Mouse (Mus musculus): ENCODE measurements around the gene Elavl1. TPM values are rescaled to one million over a fixed set of nuclear protein-coding genes. Genes with fewer than 3 reads are reported as not detected.

Gene Elavl1
- polyA plus RNA-seq, 1 experiment = 28.2 TPM

DNA sequence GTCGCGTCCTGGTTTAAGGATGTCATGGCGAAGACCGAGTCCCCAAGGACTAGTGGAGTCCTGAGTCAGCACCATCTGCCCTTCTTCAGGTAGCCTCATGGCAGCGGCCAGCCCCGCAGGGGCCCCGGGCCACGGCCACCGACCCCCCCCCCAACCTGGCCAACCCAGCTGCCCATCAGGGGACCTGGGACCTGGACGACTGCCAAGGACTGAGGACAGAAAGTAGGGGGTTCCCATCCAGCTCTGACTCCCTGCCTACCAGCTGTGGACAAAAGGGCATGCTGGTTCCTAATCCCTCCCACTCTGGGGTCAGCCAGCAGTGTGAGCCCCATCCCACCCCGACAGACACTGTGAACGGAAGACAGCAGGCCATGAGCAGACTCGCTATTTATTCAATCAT lies 79.5 kb downstream of the Elavl1 start:
- peaks cover 14% of the 10 kb centered on the region for H3K4me1 ChIP-seq (ENCODE audit: control insufficient read depth, insufficient read depth, low read length)
- H3K4me3 ChIP-seq (ENCODE audit: control insufficient read depth, low read depth, low read length) = no peak overlapping the region
- no peak overlapping the region for H3K27ac ChIP-seq (ENCODE audit: control insufficient read depth, insufficient read depth, low read depth, low read length)
- no peaks in the 10 kb centered on the region for H3K27me3 ChIP-seq (ENCODE audit: control insufficient read depth, insufficient read depth, low read length)
- no peaks in the 10 kb centered on the region for H3K36me3 ChIP-seq (ENCODE audit: control insufficient read depth, insufficient read depth, low read length)
- TF ChIP-seq CTCF (IDR thresholded peaks at IDR 0.05; ENCODE audit: control insufficient read depth, insufficient read depth, insufficient replicate concordance, low read depth, low read length) (no peak), POLR2A (IDR thresholded peaks at IDR 0.05; ENCODE audit: control insufficient read depth, low read depth, low read length) (no peak)

DNA sequence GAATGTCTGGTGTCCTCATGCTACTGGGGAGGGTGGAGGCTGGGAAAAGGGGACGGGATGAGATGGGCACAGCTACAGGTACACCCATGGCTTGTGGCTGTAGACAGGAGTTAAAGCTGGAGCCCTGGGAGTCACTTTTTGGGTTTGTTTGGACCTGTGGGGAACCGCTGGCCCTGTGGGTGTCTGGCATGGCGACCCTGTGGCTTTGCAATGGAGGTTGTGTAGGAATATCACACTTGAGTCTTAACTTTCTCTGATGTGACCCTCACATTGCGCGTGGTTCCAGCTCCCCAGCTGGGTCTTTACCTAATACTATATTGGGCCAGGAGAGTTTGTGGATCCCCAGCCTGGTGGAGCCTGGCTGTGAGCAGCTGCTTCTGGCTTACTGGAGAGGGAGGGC lies 80.2 kb downstream of the Elavl1 start:
- Histone ChIP-seq H3K27me3 (ENCODE audit: control insufficient read depth, insufficient read depth, low read length) (no peaks in the 10 kb centered on the region), H3K4me3 (ENCODE audit: control insufficient read depth, low read depth, low read length) (no peak overlapping the region), H3K36me3 (ENCODE audit: control insufficient read depth, insufficient read depth, low read length) (no peaks in the 10 kb centered on the region), H3K4me1 (ENCODE audit: control insufficient read depth, insufficient read depth, low read length) (peaks cover 9% of the 10 kb centered on the region), H3K27ac (ENCODE audit: control insufficient read depth, insufficient read depth, low read depth, low read length) (no peak overlapping the region)
- TF ChIP-seq POLR2A (IDR thresholded peaks at IDR 0.05; ENCODE audit: control insufficient read depth, low read depth, low read length) (no peak), CTCF (IDR thresholded peaks at IDR 0.05; ENCODE audit: control insufficient read depth, insufficient read depth, insufficient replicate concordance, low read depth, low read length) (no peak)

- no peaks in the 10 kb centered on the region for H3K27me3 ChIP-seq (ENCODE audit: control insufficient read depth, insufficient read depth, low read length)
- TF ChIP-seq POLR2A (IDR thresholded peaks at IDR 0.05; ENCODE audit: control insufficient read depth, low read depth, low read length) (peak; percentile 19; the same call in 1 of the 2 replicates), CTCF (IDR thresholded peaks at IDR 0.05; ENCODE audit: control insufficient read depth, insufficient read depth, insufficient replicate concordance, low read depth, low read length) (no peak)
- H3K36me3 ChIP-seq (ENCODE audit: control insufficient read depth, insufficient read depth, low read length) = no peaks in the 10 kb centered on the region
- peak overlapping the region; percentile 96 for H3K4me3 ChIP-seq (ENCODE audit: control insufficient read depth, low read depth, low read length)
- H3K27ac ChIP-seq (ENCODE audit: control insufficient read depth, insufficient read depth, low read depth, low read length) = peak overlapping the region; percentile 86
- peaks cover 3% of the 10 kb centered on the region; the same call in 1 of the 2 replicates for H3K4me1 ChIP-seq (ENCODE audit: control insufficient read depth, insufficient read depth, low read length)
Observed at GRCm38 (mm10) chr8:4239193-4239890, 85.9 kb downstream of the Elavl1 start.

- H3K27me3 ChIP-seq (ENCODE audit: control insufficient read depth, insufficient read depth, low read length) = no peaks in the 10 kb centered on the region
- TF ChIP-seq CTCF (IDR thresholded peaks at IDR 0.05; ENCODE audit: control insufficient read depth, insufficient read depth, insufficient replicate concordance, low read depth, low read length) (no peak; the same call in 1 of the 2 replicates), POLR2A (IDR thresholded peaks at IDR 0.05; ENCODE audit: control insufficient read depth, low read depth, low read length) (peak; percentile 45; the same call in 1 of the 2 replicates)
Observed at GRCm38 (mm10) chr8:4238434-4239192, 86.6 kb downstream of the Elavl1 start, which contains the start of the genes Map2k7 and Gm49320. Gene Map2k7, plus strand, starts transcription at chr8:4238740. Gene Gm49320, plus strand, starts transcription at chr8:4238865.

DNA sequence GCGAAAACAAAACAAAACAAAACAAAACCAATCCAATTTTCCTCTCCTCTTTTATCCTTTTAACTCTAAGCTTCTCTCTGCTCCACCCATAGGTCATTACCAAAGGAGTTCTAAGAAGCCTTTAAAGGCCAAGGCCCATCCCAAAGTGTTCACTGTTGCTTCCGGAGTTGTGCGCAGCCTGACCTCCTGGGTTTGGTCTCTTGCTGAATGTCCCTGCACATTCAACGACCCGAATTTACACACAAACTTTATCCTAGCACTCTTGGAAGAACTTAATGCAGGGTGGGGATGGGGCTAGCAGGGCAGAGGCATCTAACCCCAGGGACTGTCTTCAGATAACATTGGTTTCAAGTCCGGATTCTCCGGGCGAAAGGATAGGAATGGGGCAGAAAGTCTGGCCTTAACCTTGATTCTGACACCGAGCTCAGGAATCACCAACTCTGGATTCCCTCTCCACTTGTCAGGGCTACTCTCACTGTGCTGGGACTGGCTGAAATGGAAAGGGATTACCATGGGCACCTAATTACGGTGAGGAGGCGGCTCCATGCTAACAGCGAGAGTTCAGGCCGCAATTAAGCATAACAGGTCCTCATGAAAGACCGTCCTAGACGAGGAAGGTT lies 87.3 kb downstream of the Elavl1 start:
- TF ChIP-seq CTCF (IDR thresholded peaks at IDR 0.05; ENCODE audit: control insufficient read depth, insufficient read depth, insufficient replicate concordance, low read depth, low read length) (no peak), POLR2A (IDR thresholded peaks at IDR 0.05; ENCODE audit: control insufficient read depth, low read depth, low read length) (no peak)
- Histone ChIP-seq H3K27me3 (ENCODE audit: control insufficient read depth, insufficient read depth, low read length) (no peaks in the 10 kb centered on the region), H3K4me1 (ENCODE audit: control insufficient read depth, insufficient read depth, low read length) (peaks cover 3% of the 10 kb centered on the region; the same call in 1 of the 2 replicates), H3K4me3 (ENCODE audit: control insufficient read depth, low read depth, low read length) (peak overlapping the region; percentile 96), H3K36me3 (ENCODE audit: control insufficient read depth, insufficient read depth, low read length) (no peaks in the 10 kb centered on the region), H3K27ac (ENCODE audit: control insufficient read depth, insufficient read depth, low read depth, low read length) (peak overlapping the region; percentile 95)

More at GRCm38 (mm10) chr8:4238434-4239192, 86.6 kb downstream of the Elavl1 start, which contains the start of the genes Map2k7 and Gm49320:
- Histone ChIP-seq H3K36me3 (ENCODE audit: control insufficient read depth, insufficient read depth, low read length) (no peaks in the 10 kb centered on the region), H3K4me1 (ENCODE audit: control insufficient read depth, insufficient read depth, low read length) (peaks cover 3% of the 10 kb centered on the region; the same call in 1 of the 2 replicates), H3K27ac (ENCODE audit: control insufficient read depth, insufficient read depth, low read depth, low read length) (peak within 1 kb of the TSS; percentile 95), H3K4me3 (ENCODE audit: control insufficient read depth, low read depth, low read length) (peak within 1 kb of the TSS; percentile 96)

Other genes starting within 250 kb of the Elavl1 start
- gene Cd209f, start 219.6 kb downstream of the Elavl1 start, polyA plus RNA-seq (2012; rRNA removed) = 0.47 and 1.2 TPM in 2 replicates
- gene Cd209g, start 191.3 kb downstream of the Elavl1 start, polyA plus RNA-seq (2012; rRNA removed) = 0.28 and 0.73 TPM in 2 replicates
- gene Evi5l, start 158.8 kb downstream of the Elavl1 start, polyA plus RNA-seq (2012; rRNA removed) = 123 and 181 TPM in 2 replicates
- gene Prr36, start 108.0 kb downstream of the Elavl1 start, polyA plus RNA-seq (2012; rRNA removed) = 0.16 and 0.83 TPM in 2 replicates
- 0.16 and 0.40 TPM in 2 replicates for gene Lrrc8e, start 98.6 kb downstream of the Elavl1 start, polyA plus RNA-seq (2012; rRNA removed)
- gene Map2k7, start 86.7 kb downstream of the Elavl1 start, polyA plus RNA-seq (2012; rRNA removed) = 32.1 and 262 TPM in 2 replicates
- gene Gm49320, start 86.5 kb downstream of the Elavl1 start, polyA plus RNA-seq (2012; rRNA removed) = 0.64 and 1.7 TPM in 2 replicates
- 18.2 and 38.8 TPM in 2 replicates for gene Tgfbr3l, start 77.2 kb downstream of the Elavl1 start, polyA plus RNA-seq (2012; rRNA removed)
- 16.0 and 20.7 TPM in 2 replicates for gene Snapc2, start 72.3 kb downstream of the Elavl1 start, polyA plus RNA-seq (2012; rRNA removed)
- gene Ctxn1, start 66.1 kb downstream of the Elavl1 start, polyA plus RNA-seq (2012; rRNA removed) = 66.4 and 66.8 TPM in 2 replicates
- 52.9 and 56.3 TPM in 2 replicates for gene Timm44, start 49.5 kb downstream of the Elavl1 start, polyA plus RNA-seq (2012; rRNA removed)
- 8.6 and 9.6 TPM in 2 replicates for gene Ccl25, start 203 bp downstream of the Elavl1 start, polyA plus RNA-seq (2012; rRNA removed)
- gene Cers4, start 167.6 kb upstream of the Elavl1 start, polyA plus RNA-seq (2012; rRNA removed) = 3.1 and 3.3 TPM in 2 replicates